Mouse (Mus musculus) midbrain, embryonic 13.5 days (tissue): ENCODE measurements around the gene Tomm22. TPM values are rescaled to one million over a fixed set of nuclear protein-coding genes. Genes with fewer than 3 reads are reported as not detected.
A peak's percentile ranks its signal among the peaks of the same experiment; 100 is the strongest.

Experiments
- ATAC-seq: fragments of 200-750 bp; cut with Nextera tagmentation; 2 replicates; pipeline ENCODE4 v1.8.0; 2017; ENCODE audit warnings: mild to moderate bottlenecking, moderate TSS enrichment, moderate library complexity
- H3K27ac ChIP-seq: fragments of 300-500 bp; sonication (generic); 2 replicates; pipeline ENCODE4 v1.5.1; 2015; ENCODE audit warnings: inconsistent platforms, mild to moderate bottlenecking, moderate library complexity
- H3K27me3 ChIP-seq: fragments of 300-500 bp; sonication (generic); 2 replicates; pipeline ENCODE4 v1.6.1; 2015; ENCODE audit warnings: mild to moderate bottlenecking, inconsistent platforms
- H3K36me3 ChIP-seq: fragments of 300-500 bp; sonication (generic); 2 replicates; pipeline ENCODE4 v1.6.1; 2015; ENCODE audit warnings: mild to moderate bottlenecking, inconsistent platforms
- H3K4me1 ChIP-seq: fragments of 300-500 bp; sonication (generic); replicated peaks from 2 replicates; pipeline ENCODE4 v1.6.1; 2015; ENCODE audit warnings: inconsistent platforms
- H3K4me2 ChIP-seq: fragments of 300-500 bp; sonication (generic); replicated peaks from 2 replicates; pipeline ENCODE4 v1.6.1; 2015; ENCODE audit warnings: moderate library complexity, mild to moderate bottlenecking, inconsistent platforms
- H3K4me3 ChIP-seq: fragments of 300-500 bp; sonication (generic); replicated peaks from 2 replicates; pipeline ENCODE4 v1.5.1; 2015; ENCODE audit warnings: mild to moderate bottlenecking, inconsistent platforms
- H3K9ac ChIP-seq: fragments of 300-500 bp; sonication (generic); replicated peaks from 2 replicates; pipeline ENCODE4 v1.6.1; 2015; ENCODE audit warnings: mild to moderate bottlenecking, inconsistent platforms
- H3K9me3 ChIP-seq: fragments of 300-500 bp; sonication (generic); 2 replicates; pipeline ENCODE4 v1.6.1; 2016; ENCODE audit warnings: mild to moderate bottlenecking, inconsistent platforms
- WGBS: fragments of 180-500 bp; shearing (Covaris S2); methylation state at CpG from one replicate; pipeline ENCODE4 v1.1.7; 2015; 5-methylcytosine and 5-hydroxymethylcytosine counted together
- polyA plus RNA-seq: library from polyadenylated mRNA; unstranded; fragments of >200 nt; fragmentation: Nextera tagmentation; extraction: Ambion mirVana; gene quantifications from 2 replicates; pipeline ENCODE4 v1.2.1, GENCODE M21; 2015

Tomm22 gene
- polyA plus RNA-seq, 1 experiment from 2014 or later = 254 TPM

DNA sequence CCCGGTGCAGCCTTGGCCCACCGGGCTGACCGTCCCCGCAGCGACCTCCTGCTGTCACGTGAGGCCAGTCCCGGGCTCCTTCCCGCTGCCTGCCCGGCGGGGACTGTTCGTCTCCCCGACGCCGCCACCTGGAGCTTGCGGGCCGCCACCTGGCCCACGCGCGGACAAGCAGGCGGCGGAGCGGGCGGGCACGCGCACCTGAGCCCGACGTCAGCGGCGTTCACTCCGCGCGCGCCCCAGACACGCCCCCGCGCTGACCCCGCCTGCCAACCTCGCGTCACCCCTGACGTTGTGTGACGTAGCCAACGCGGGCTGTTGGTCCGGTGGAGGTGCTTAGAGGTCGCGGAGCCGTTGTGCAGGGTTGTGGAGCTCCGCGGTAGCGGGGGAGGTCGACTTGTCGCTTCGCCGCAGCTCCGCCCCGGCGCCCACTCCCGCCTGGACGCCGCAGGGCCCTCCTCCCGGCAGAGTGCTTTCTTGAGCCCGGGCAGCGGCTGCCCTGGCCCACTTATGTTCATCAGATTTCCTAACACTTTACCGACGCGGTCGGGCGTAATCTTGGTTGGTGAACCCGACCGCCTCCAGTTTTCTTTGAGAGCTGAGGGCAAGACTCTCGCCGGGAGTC lies 17.1 kb downstream of the Tomm22 start, which contains the start of gene Josd1:
Josd1 (minus strand) TSS at position 274 of the 622 bp plus-strand sequence.
- H3K27me3 ChIP-seq = no peaks in the 10 kb centered on the region
- no peaks in the 10 kb centered on the region for H3K36me3 ChIP-seq
- ATAC-seq = peak; percentile 48
- H3K9me3 ChIP-seq = no peaks in the 10 kb centered on the region
- WGBS = under 1% methylated on average over 64 of the region's 72 CpGs
- H3K4me2 ChIP-seq = peak within 1 kb of the TSS; percentile 88
- peaks cover 70% of the 10 kb centered on the region for H3K4me1 ChIP-seq
- H3K9ac ChIP-seq = peak within 1 kb of the TSS; percentile 96
- H3K27ac ChIP-seq = peak within 1 kb of the TSS; percentile 95
- H3K4me3 ChIP-seq = peak within 1 kb of the TSS; percentile 94

DNA sequence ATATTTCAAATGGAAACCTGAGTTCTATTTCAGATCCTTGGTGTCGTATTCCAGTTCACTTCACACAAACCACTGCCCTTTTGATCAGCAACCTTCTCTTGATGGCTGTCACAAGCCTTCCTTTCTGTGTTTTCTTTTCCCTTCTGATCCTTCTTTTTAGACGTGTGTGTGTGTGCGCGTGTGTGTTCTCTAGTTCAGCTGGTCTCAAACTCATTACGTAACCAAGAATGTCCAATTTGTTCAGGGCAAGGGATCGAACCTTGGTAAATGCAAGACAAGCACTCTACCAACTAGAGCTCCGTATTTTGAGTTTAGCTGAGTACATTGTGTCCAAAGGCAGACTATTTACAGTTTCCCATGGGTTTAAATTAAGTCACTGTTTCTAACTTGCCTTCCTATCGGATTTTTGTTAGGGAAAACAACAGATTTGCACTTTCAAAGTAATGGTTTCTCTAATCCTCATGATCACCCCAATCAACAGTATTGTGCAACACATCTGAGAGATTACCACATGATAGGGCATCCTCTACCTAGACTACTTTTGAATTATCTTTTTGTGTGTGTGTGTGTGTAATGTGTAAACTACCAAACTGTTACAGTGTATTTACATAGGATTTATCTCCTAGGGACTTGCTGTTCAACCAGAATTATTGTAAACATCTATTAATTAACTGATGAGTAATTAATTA lies 17.8 kb downstream of the Tomm22 start:
- ATAC-seq = no peak
- peak overlapping the region; percentile 96 for H3K9ac ChIP-seq
- peaks cover 70% of the 10 kb centered on the region for H3K4me1 ChIP-seq
- 4% methylated on average over 8 of the region's 8 CpGs for WGBS
- H3K4me2 ChIP-seq = peak overlapping the region; percentile 88
- no peaks in the 10 kb centered on the region for H3K27me3 ChIP-seq
- no peaks in the 10 kb centered on the region for H3K36me3 ChIP-seq
- H3K27ac ChIP-seq = peak overlapping the region; percentile 95
- H3K9me3 ChIP-seq = no peaks in the 10 kb centered on the region
- peak overlapping the region; percentile 94 for H3K4me3 ChIP-seq

DNA sequence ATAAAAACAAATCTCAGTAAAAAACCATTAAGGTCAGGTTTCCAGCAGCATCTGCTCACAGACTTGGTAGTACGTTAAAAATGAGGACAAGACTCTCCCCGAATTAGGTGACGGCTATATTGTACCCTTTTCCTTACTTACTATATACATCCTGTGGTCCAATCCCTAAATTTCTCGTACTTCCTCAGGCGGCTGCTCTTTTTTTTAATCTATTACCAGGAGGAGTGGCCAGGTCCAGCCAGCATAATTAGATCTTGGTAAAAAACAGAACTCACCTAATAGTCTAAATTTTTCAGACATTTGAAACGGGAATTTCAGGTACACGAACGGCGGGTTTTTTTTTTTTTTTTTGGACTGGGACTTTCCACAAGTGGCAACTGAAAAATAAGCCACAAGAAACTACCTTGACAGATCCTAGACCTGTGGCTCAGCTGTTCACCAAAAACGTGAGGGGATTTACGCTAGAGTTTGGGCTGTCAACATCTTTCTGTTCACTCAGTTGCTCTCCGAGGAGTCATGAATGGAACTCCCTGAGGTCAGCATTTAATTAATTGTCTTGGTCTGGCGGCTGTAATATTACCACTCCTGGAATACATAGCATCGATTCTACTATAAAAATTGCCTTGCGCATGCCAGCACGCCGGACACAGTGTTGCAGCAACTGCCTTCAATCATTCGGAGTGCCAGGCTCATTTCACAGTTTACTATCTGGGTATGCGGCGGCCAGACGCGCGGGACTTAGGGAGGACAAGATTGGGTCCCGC lies 19.2 kb downstream of the Tomm22 start:
- Histone ChIP-seq H3K9ac (no peak overlapping the region), H3K4me2 (peak overlapping the region; percentile 62), H3K27me3 (no peaks in the 10 kb centered on the region), H3K9me3 (no peaks in the 10 kb centered on the region), H3K27ac (peak overlapping the region; percentile 66), H3K36me3 (peaks cover 8% of the 10 kb centered on the region), H3K4me3 (peak overlapping the region; percentile 90), H3K4me1 (peaks cover 66% of the 10 kb centered on the region)
- no peak for ATAC-seq
- WGBS = 16% methylated on average over 24 of the region's 24 CpGs

DNA sequence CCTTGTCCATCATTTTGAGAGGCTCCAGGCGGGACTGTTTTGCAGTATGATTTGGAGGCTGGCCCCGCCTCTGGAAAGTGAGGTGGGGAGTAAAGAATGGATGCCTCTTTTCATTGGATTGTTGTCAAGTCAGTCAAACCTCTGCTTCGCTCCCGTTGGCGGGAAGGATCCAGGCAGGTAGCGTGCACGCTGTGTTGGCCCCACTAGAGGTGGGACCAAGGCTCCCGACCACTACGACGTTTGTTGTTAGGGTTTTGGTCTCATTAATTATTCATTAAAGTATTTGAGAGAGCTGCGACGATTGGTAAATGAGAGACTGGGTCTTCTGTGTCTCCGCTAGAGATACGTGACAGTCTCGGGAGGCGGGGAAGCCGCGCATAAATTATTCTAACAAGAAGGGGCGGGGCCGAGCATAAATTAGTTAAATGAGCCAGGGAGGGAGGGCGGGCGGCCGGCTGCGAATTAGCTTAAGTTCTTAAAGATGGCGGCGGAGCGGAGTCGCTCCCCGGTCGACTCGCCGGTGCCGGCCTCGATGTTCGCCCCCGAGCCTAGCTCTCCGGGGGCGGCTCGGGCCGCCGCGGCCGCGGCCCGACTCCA lies 19.9 kb downstream of the Tomm22 start, which contains the start of gene Gtpbp1:
Gtpbp1 (plus strand) TSS at position 420 of the 597 bp plus-strand sequence.
- H3K4me1 ChIP-seq = peaks cover 59% of the 10 kb centered on the region
- 0% methylated on average over 45 of the region's 45 CpGs for WGBS
- ATAC-seq = peak; percentile 98

DNA sequence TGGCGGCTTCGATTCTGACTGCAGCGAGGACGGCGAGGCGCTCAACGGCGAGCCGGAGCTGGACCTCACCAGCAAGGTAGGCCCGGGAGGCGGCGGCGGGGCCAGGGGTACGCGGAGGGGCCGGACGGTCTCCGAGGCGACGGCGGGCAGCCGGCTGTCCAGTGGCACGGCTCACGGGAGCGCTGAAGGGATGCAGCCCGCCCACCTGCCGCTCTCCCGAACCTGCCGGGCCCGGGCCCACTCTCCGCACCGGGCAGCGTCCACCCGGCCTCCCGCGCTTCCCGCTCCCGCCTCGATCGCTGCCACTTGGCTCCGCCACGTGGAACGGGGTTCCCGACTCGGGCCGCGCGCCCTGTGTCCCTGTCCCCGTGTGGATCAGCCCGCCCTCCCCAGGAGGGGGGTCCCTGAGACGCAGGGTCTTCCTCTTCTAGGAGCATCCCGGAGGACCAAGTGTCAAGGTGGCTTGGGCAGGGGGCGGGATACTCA lies 20.4 kb downstream of the Tomm22 start:
- WGBS = under 1% methylated on average over 39 of the region's 53 CpGs
- Histone ChIP-seq H3K36me3 (peaks cover 12% of the 10 kb centered on the region), H3K9ac (peak overlapping the region; percentile 91), H3K9me3 (no peaks in the 10 kb centered on the region), H3K4me3 (peak overlapping the region; percentile 90), H3K27me3 (no peaks in the 10 kb centered on the region), H3K4me2 (peak overlapping the region; percentile 99), H3K27ac (peak overlapping the region; percentile 91), H3K4me1 (peaks cover 53% of the 10 kb centered on the region)
- peak; percentile 43; the same call in 1 of the 2 replicates for ATAC-seq

More for the DNA sequence above, 19.9 kb downstream of the Tomm22 start, which contains the start of gene Gtpbp1:
- Histone ChIP-seq H3K9me3 (no peaks in the 10 kb centered on the region), H3K27ac (peak within 1 kb of the TSS; percentile 91), H3K9ac (peak within 1 kb of the TSS; percentile 91), H3K36me3 (peaks cover 10% of the 10 kb centered on the region), H3K4me2 (peak within 1 kb of the TSS; percentile 99), H3K4me3 (peak within 1 kb of the TSS; percentile 90), H3K27me3 (no peaks in the 10 kb centered on the region)

DNA sequence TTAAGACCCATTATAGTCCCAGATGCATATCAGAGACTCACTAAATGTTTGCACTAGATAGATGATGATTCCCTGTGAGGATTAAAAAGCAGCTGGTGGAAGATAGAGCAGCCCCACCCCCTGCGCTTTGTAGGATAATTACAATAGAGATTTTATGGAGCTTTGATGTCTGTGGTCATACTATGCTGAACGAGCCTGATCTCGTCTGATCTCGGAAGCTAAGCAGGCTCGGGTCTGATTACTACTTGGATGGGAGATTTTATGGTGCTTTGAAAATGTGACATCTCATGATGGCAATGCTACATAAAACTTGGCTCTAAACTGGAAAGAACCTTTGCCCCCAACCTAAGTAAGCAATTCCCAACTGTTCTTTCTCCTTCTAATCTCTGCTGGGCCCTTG lies 21.7 kb downstream of the Tomm22 start:
- no peak overlapping the region for H3K9ac ChIP-seq
- WGBS = 69% methylated on average over 5 of the region's 5 CpGs
- H3K27ac ChIP-seq = no peak overlapping the region
- peak overlapping the region; percentile 99 for H3K4me2 ChIP-seq
- H3K36me3 ChIP-seq = peaks cover 14% of the 10 kb centered on the region
- H3K4me3 ChIP-seq = peak overlapping the region; percentile 90; the same call in 1 of the 2 replicates
- no peaks in the 10 kb centered on the region for H3K27me3 ChIP-seq
- no peak for ATAC-seq
- H3K4me1 ChIP-seq = peaks cover 54% of the 10 kb centered on the region
- no peaks in the 10 kb centered on the region for H3K9me3 ChIP-seq

DNA sequence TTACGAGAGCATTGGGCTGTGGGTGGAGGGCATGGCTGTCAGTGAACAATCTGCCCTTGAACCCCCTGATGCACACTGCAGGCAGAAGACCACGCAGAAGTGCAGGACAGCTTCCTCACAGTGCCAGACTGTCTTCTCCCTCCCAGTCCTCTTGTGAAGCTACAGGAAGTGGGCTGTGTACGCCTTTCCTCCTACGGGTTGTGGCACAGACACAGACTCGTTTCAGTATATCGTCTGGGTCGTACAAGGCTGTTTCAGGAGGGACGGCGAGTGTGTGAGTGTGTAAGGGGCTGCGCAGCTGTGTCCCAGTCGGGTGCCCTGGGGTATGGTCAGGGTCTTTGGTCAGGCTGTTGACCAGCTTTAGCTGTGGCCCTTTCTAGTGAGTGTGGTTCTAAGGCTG lies 23.1 kb downstream of the Tomm22 start:
- Histone ChIP-seq H3K4me2 (peak overlapping the region; percentile 11; the same call in 1 of the 2 replicates), H3K9me3 (no peaks in the 10 kb centered on the region), H3K4me1 (peaks cover 54% of the 10 kb centered on the region), H3K27ac (no peak overlapping the region), H3K4me3 (no peak overlapping the region), H3K9ac (0 out of 2 replicates have a peak overlapping the region, but pooled peaks have one; percentile 11), H3K36me3 (peaks cover 14% of the 10 kb centered on the region), H3K27me3 (no peaks in the 10 kb centered on the region)
- ATAC-seq = no peak
- 91% methylated on average over 11 of the region's 11 CpGs for WGBS

DNA sequence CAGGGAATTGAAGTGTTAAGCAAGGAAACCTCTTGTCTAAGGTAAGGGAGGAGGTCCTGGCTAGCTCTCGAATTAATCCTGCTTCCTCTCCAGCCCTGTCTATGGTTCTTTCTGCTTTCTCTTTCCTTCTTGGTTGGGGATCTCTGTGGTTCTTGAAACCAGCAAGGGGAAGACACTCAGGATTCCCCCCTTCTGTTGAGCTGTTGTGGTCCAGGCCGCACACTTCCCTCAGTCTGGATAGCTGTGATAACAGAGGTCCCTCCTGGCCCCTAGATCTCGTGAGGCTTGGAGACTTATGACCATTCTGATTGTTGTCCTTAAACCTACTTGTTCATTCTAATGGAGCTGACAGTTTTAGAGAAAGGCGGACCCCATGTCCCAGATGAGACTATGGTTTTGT lies 23.9 kb downstream of the Tomm22 start:
- peaks cover 53% of the 10 kb centered on the region for H3K4me1 ChIP-seq
- H3K4me2 ChIP-seq = no peak overlapping the region
- ATAC-seq = no peak

DNA sequence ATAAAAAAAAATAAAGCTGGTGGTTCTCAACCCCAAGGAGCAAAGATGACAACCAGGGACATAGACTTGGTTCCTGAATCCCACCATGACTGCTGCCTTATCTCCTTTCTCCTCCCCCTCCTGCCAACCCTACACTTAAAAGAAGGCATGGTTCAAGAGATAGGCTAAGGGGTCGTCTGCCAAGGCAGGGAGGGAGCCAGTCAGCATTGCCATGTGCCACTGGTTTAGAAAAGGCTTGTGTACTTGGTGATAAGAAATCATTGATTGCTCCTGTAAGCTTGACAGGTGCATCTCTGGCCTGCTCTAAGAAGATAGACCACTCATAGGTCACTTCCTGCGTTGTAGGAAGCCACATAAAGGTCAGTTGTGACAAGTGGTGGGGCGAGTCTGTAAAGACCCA lies 24.9 kb downstream of the Tomm22 start:
- Histone ChIP-seq H3K36me3 (peaks cover 20% of the 10 kb centered on the region), H3K4me1 (peaks cover 47% of the 10 kb centered on the region), H3K9ac (no peak overlapping the region), H3K4me2 (no peak overlapping the region), H3K27me3 (no peaks in the 10 kb centered on the region), H3K9me3 (no peaks in the 10 kb centered on the region), H3K27ac (no peak overlapping the region), H3K4me3 (no peak overlapping the region)
- ATAC-seq = no peak
- WGBS = 71% methylated on average over 3 of the region's 3 CpGs

More for the DNA sequence above, 23.9 kb downstream of the Tomm22 start:
- Histone ChIP-seq H3K9ac (no peak overlapping the region), H3K4me3 (no peak overlapping the region), H3K27me3 (no peaks in the 10 kb centered on the region), H3K36me3 (peaks cover 20% of the 10 kb centered on the region), H3K9me3 (no peaks in the 10 kb centered on the region), H3K27ac (no peak overlapping the region)
- WGBS = 91% methylated on average over 4 of the region's 4 CpGs

DNA sequence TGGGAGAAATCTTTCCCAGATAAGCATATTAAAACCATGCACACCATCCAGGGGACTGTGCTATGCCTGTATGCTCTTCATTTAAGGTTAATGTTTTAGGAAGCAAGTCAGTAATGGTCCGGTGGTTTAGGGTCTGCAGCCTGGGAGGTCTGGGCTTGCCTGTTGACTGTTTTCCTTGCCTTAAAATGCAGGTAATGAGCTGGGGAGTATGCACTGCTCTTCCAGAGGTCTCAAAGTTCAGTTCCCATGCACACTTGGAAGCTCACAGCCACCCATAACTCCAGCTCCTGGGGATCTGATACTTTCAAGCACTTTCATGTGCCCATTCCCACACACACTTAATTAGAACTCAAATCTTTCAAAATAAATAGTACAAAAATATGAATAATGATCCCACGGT lies 25.8 kb downstream of the Tomm22 start:
- Histone ChIP-seq H3K9ac (no peak overlapping the region), H3K27ac (no peak overlapping the region), H3K9me3 (no peaks in the 10 kb centered on the region), H3K4me3 (no peak overlapping the region), H3K4me2 (no peak overlapping the region), H3K36me3 (peaks cover 20% of the 10 kb centered on the region), H3K27me3 (no peaks in the 10 kb centered on the region), H3K4me1 (peaks cover 44% of the 10 kb centered on the region)
- 93% methylated on average over 2 of the region's 2 CpGs for WGBS
- ATAC-seq = no peak

DNA sequence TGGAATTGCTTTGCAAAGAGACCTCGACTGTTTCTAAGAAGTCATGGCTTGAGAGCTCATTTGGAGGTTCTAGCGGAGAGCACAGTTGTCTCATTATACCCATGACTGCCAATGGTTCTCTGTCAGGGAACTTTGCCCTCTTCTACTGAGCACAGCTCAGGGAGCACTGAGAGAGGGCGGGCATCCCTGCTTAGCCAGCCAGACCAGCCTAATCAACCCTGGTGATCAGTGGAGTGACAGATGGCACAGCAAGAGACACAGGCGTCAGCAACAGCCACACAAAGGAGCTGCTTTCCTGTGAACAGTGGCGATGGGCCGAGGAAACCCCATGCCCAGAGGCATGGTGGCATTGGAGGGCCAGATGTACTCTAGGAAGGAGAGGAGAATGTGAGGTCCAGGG lies 26.4 kb downstream of the Tomm22 start:
- H3K27ac ChIP-seq = peak overlapping the region; percentile 60
- ATAC-seq = no peak
- H3K9ac ChIP-seq = no peak overlapping the region
- no peak overlapping the region for H3K4me2 ChIP-seq
- H3K9me3 ChIP-seq = no peaks in the 10 kb centered on the region
- peaks cover 39% of the 10 kb centered on the region for H3K4me1 ChIP-seq
- 72% methylated on average over 6 of the region's 6 CpGs for WGBS
- H3K4me3 ChIP-seq = no peak overlapping the region
- H3K27me3 ChIP-seq = no peaks in the 10 kb centered on the region
- H3K36me3 ChIP-seq = peaks cover 20% of the 10 kb centered on the region
